Mouse (Mus musculus) heart, embryonic 14.5 days (tissue): Measurements from ENCODE around the gene Fam89b. TPM values are rescaled to one million over a fixed set of nuclear protein-coding genes. Genes with fewer than 3 reads are reported as not detected.
A peak's percentile ranks its signal among the peaks of the same experiment; 100 is the strongest.

Source experiments
- ATAC-seq: fragments of 200-750 bp; cut with Nextera tagmentation; 2 replicates; pipeline ENCODE4 v1.8.0; 2017; ENCODE audit warnings: low read depth, moderate TSS enrichment; ENCODE audit not compliant: insufficient number of reproducible peaks, insufficient read depth, low FRiP score
- H3K27ac ChIP-seq, 2 experiments: fragments of 200-500 bp in 1 of 2; fragments of 300-500 bp in 1 of 2; sonication (generic) in 1 of 2; replicated peaks in 1 of 2; 2 replicates each; pipeline ENCODE4 v1.5.1; 2012 to 2014; ENCODE audit warnings: low read depth in 2 of 2, low read length in 2 of 2, control low read depth in 1 of 2, mild to moderate bottlenecking in 1 of 2, mixed read lengths in 1 of 2; ENCODE audit not compliant: control insufficient read depth in 1 of 2, insufficient read depth in 1 of 2
- H3K27me3 ChIP-seq: fragments of 300-500 bp; sonication (generic); 2 replicates; pipeline ENCODE4 v1.6.1; 2014; ENCODE audit warnings: mild to moderate bottlenecking, low read length, control low read depth; ENCODE audit not compliant: control insufficient read depth, insufficient read depth
- H3K36me3 ChIP-seq: fragments of 300-500 bp; sonication (generic); 2 replicates; pipeline ENCODE4 v1.6.1; 2014; ENCODE audit warnings: mild to moderate bottlenecking, control low read depth, low read length, mixed read lengths; ENCODE audit not compliant: control insufficient read depth, insufficient read depth
- H3K4me1 ChIP-seq, 2 experiments: fragments of 200-500 bp in 1 of 2; fragments of 300-500 bp in 1 of 2; sonication (generic) in 1 of 2; 2 replicates each; pipeline ENCODE4 v1.6.1; 2012 to 2014; ENCODE audit warnings: low read length in 2 of 2, control low read depth in 1 of 2, mixed read lengths in 1 of 2; ENCODE audit not compliant: control insufficient read depth in 2 of 2, insufficient read depth in 2 of 2
- H3K4me2 ChIP-seq: fragments of 300-500 bp; sonication (generic); 2 replicates; pipeline ENCODE4 v1.6.1; 2014; ENCODE audit warnings: mild to moderate bottlenecking, low read length
- H3K4me3 ChIP-seq, 2 experiments: fragments of 200-500 bp in 1 of 2; fragments of 300-500 bp in 1 of 2; sonication (generic) in 1 of 2; 2 replicates each; pipeline ENCODE4 v1.5.1; 2012 to 2014; ENCODE audit warnings: low read length in 2 of 2, mild to moderate bottlenecking in 2 of 2, control low read depth in 1 of 2, low read depth in 1 of 2, moderate library complexity in 1 of 2; ENCODE audit not compliant: control insufficient read depth in 1 of 2, insufficient read depth in 1 of 2
- H3K9ac ChIP-seq: fragments of 300-500 bp; sonication (generic); 2 replicates; pipeline ENCODE4 v1.6.1; 2014; ENCODE audit warnings: mild to moderate bottlenecking, low read length
- H3K9me3 ChIP-seq: fragments of 300-500 bp; sonication (generic); 2 replicates; pipeline ENCODE4 v1.6.1; 2016; ENCODE audit warnings: low read length, control low read depth; ENCODE audit not compliant: control insufficient read depth
- WGBS: fragments of 180-500 bp; shearing (Covaris S2); extraction: QIAGEN DNeasy Blood & Tissue Kit; methylation state at CpG from one replicate; pipeline ENCODE4 v1.1.7; 2014; 5-methylcytosine and 5-hydroxymethylcytosine counted together
- polyA plus RNA-seq: library from polyadenylated mRNA; unstranded; fragments of >200 nt; fragmentation: Nextera tagmentation; extraction: Ambion mirVana; gene quantifications from 2 replicates; pipeline ENCODE4 v1.2.1, GENCODE M21; 2014

Gene Fam89b
- polyA plus RNA-seq, 1 experiment from 2014 or later: 89.5 TPM

GRCm38 (mm10) chr19:5725767-5726515, 3.5 kb downstream of the Fam89b start, which contains the start of gene Ehbp1l1:
Gene Ehbp1l1, minus strand, starts transcription at chr19:5726317.
- 1% methylated on average over 49 of the region's 49 CpGs for WGBS
- ATAC-seq: peak; percentile 18; the same call in 1 of the 2 replicates
- H3K4me1 ChIP-seq: peaks cover 29 to 51% of the 10 kb centered on the region in 2 experiments

GRCm38 (mm10) chr19:5725029-5725707, 4.3 kb downstream of the Fam89b start:
- no peaks in the 10 kb centered on the region for H3K9me3 ChIP-seq
- 20% methylated on average over 12 of the region's 12 CpGs for WGBS
- peak; percentile 75 for ATAC-seq
- peaks cover 51% of the 10 kb centered on the region for H3K36me3 ChIP-seq
- H3K4me1 ChIP-seq: peaks cover 27 to 47% of the 10 kb centered on the region in 2 experiments
- peak overlapping the region; percentile 84 to 96 for H3K4me3 ChIP-seq
- H3K9ac ChIP-seq: peak overlapping the region; percentile 98
- H3K27me3 ChIP-seq: no peaks in the 10 kb centered on the region
- peak overlapping the region; percentile 97 to 98 for H3K27ac ChIP-seq
- H3K4me2 ChIP-seq: peak overlapping the region; percentile 87

More at GRCm38 (mm10) chr19:5725767-5726515, 3.5 kb downstream of the Fam89b start, which contains the start of gene Ehbp1l1:
- H3K27me3 ChIP-seq: no peaks in the 10 kb centered on the region
- no peaks in the 10 kb centered on the region for H3K9me3 ChIP-seq
- peak within 1 kb of the TSS; percentile 87 for H3K4me2 ChIP-seq
- H3K9ac ChIP-seq: peak within 1 kb of the TSS; percentile 98
- peak within 1 kb of the TSS; percentile 84 to 96 for H3K4me3 ChIP-seq
- peak within 1 kb of the TSS; percentile 97 to 98 for H3K27ac ChIP-seq
- peaks cover 48% of the 10 kb centered on the region for H3K36me3 ChIP-seq

GRCm38 (mm10) chr19:5724549-5724941, 4.9 kb downstream of the Fam89b start:
- peak overlapping the region; percentile 84 to 96 for H3K4me3 ChIP-seq
- peak overlapping the region; percentile 98 for H3K9ac ChIP-seq
- peak overlapping the region; percentile 87 for H3K4me2 ChIP-seq
- H3K27ac ChIP-seq: peak overlapping the region; percentile 97 to 98
- no peaks in the 10 kb centered on the region for H3K27me3 ChIP-seq
- H3K36me3 ChIP-seq: peaks cover 53% of the 10 kb centered on the region
- H3K4me1 ChIP-seq: peaks cover 24 to 43% of the 10 kb centered on the region in 2 experiments
- ATAC-seq: peak; percentile 5; the same call in 1 of the 2 replicates
- 13% methylated on average over 7 of the region's 7 CpGs for WGBS
- no peaks in the 10 kb centered on the region for H3K9me3 ChIP-seq

GRCm38 (mm10) chr19:5723934-5724548, 5.4 kb downstream of the Fam89b start:
- WGBS: 25% methylated on average over 4 of the region's 4 CpGs
- no peaks in the 10 kb centered on the region for H3K9me3 ChIP-seq
- peak overlapping the region; percentile 84 to 96 for H3K4me3 ChIP-seq
- peaks cover 58% of the 10 kb centered on the region for H3K36me3 ChIP-seq
- no peaks in the 10 kb centered on the region for H3K27me3 ChIP-seq
- H3K4me2 ChIP-seq: peak overlapping the region; percentile 87
- peaks cover 24 to 43% of the 10 kb centered on the region in 2 experiments for H3K4me1 ChIP-seq
- H3K9ac ChIP-seq: peak overlapping the region; percentile 98
- no peak for ATAC-seq
- peak overlapping the region; percentile 97 to 98 for H3K27ac ChIP-seq

- Histone ChIP-seq H3K27me3 (no peaks in the 10 kb centered on the region), H3K9me3 (no peaks in the 10 kb centered on the region), H3K4me3 (no peak overlapping the region), H3K4me1 (peaks cover 17 to 33% of the 10 kb centered on the region in 2 experiments; a peak in 3 of 4 replicates), H3K36me3 (peaks cover 66% of the 10 kb centered on the region), H3K27ac (no peak overlapping the region), H3K4me2 (no peak overlapping the region), H3K9ac (0 out of 2 replicates have a peak overlapping the region, but pooled peaks have one; percentile 16)
- 87% methylated on average over 7 of the region's 7 CpGs for WGBS
- no peak for ATAC-seq
Measured at GRCm38 (mm10) chr19:5722848-5723425, 6.5 kb downstream of the Fam89b start.

GRCm38 (mm10) chr19:5721233-5721632, 8.2 kb downstream of the Fam89b start:
- Histone ChIP-seq H3K4me1 (peaks cover 8 to 31% of the 10 kb centered on the region in 2 experiments; a peak in 3 of 4 replicates), H3K4me3 (no peak overlapping the region), H3K9ac (no peak overlapping the region), H3K27me3 (no peaks in the 10 kb centered on the region), H3K27ac (no peak overlapping the region), H3K4me2 (no peak overlapping the region), H3K9me3 (no peaks in the 10 kb centered on the region), H3K36me3 (peaks cover 83% of the 10 kb centered on the region)
- no peak for ATAC-seq
- 87% methylated on average over 6 of the region's 6 CpGs for WGBS

- H3K36me3 ChIP-seq: peaks cover 95% of the 10 kb centered on the region
Measured at GRCm38 (mm10) chr19:5716955-5717354, 12.5 kb downstream of the Fam89b start.

More at GRCm38 (mm10) chr19:5716955-5717354, 12.5 kb downstream of the Fam89b start:
- H3K27ac ChIP-seq: no peak overlapping the region
- ATAC-seq: no peak
- no peaks in the 10 kb centered on the region for H3K27me3 ChIP-seq
- H3K9me3 ChIP-seq: no peaks in the 10 kb centered on the region
- WGBS: 49% methylated on average over 10 of the region's 10 CpGs
- no peak overlapping the region for H3K4me2 ChIP-seq
- no peak overlapping the region for H3K9ac ChIP-seq
- H3K4me3 ChIP-seq: no peak overlapping the region
- peaks cover 5 to 35% of the 10 kb centered on the region in 2 experiments for H3K4me1 ChIP-seq
